Mouse (Mus musculus): Measurements from ENCODE around the gene Wnt10b.
"Not testable (repeated sequence)": the region's sequence is repeated elsewhere in the genome, so short reads cannot be mapped to it uniquely, and the experiment has no call there.

The Wnt10b gene

DNA sequence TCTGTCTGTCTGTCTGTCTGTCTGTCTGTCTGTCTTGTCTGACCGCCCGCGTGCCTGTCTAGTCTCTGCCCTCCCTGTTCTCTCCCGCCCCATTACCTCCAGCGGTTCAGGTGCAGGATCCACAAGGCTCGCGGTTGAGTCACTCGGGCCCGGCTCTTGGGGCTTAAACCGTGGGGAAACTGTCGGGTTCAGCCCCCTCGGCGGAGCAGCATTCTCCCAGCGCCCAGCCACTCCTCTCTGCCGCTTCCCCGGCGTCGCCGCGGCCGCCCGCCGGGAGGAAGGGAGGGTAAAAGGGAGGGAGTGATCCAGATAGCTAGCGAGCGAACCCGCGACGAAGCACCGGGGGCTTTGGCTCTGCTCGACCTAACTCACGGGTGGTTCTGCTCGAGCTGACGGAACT, at the start of gene Wnt10b:
Gene Wnt10b (minus strand): TSS at position 389 of the 400 bp plus-strand sequence.
- no peak for DNase-seq (ENCODE audit: low read depth, low spot score)

DNA sequence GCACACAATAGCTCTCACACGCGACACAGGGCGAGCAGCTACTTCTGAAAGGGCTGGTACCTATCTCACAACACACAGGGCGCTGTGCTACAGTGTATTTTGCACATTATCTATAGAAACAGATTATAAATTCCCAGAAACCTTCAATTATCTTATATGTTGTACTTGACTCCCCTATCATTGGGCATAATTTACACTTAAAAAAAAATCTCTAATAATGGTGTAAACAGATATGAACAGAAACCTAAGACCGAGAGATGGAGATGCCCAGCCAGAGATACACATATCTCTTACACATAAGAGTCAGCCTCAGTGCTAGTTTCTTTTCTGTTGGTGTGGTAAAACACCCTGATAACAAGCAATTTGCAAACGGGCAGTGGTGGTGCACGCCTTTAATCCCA, 49.7 kb upstream of the Wnt10b start:
- no peak for DNase-seq (ENCODE audit: low read depth, low spot score)

DNA sequence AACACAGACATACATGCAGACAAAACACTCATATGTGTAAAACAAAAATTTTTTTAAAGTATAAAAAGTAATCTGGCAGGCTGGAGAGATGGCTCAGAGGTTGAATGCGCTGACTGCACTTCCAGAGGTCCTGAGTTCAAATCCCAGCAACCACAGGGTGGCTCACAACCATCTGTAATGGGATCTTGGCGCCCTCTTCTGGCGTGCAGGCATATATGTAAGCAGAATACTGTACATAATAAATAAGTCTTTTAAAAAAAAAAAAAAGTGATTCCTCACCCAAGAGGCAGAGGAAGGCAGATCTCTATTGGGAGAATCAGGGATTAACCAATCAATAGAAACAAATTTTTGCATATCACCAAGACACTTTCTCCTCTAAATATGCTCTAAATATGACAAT, 45.5 kb upstream of the Wnt10b start:
- peak; percentile 50 for DNase-seq (ENCODE audit: low read depth, low spot score)

DNA sequence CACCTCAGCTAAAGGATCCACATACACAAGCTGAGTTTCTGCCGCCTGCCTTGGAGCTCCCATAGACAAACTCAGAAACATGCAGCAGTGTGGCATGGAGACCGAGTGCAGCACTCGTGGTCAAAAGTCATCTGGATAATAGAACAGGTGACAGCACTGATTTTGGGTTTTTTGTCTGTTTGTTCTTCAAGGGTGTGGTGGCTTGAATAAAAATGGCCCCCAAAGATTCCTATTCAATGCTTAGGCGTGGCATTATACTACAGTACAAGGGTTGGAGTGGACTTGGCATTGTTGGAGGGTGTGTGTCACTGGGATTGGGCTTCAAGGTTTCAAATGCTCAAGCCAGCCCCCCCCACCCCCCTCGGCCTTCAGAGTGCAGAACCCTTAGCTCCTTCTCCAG, 44.2 kb upstream of the Wnt10b start:
- DNase-seq (ENCODE audit: low read depth, low spot score), result peak; percentile 64

DNA sequence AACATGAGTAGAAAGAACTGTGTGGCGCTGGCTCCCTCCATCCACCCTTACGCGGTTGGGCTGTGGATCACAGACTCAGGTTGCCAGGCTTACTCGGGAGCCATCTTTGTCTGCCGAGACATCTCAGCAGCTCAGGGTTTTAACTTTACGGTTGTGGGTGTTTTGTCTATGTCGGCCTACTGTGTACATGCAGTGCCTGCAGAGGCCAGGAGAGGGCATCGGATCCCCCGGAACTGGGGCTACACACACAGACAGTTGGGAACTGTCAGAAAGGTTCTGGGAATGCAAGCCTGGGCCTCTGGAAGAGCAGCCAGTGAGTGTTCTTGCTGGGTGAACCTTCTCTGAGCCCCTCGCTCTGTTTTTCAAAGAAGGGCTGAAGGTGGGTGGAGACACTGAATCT, 43.5 kb upstream of the Wnt10b start:
- peak; percentile 89 for DNase-seq (ENCODE audit: low read depth, low spot score)

DNA sequence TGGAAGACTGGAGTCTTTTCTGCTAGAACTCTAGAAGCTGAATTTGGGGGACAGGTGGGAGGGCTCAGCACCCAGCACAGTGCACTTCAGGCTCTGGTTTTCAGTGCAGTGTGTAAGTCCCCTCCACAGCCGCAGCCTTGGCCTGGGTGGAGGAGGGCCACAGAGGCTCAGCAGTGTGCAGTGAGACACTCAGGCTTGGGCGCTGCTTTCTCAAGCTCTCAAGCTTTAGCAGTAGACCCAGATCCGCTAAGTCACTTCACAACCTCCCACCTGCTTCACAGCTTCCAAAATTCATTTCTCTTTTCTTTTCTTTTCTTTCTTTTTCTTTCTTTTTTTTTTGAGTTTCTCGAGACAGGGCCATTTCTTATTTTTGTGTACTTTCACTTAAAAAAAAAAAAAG, 43.0 kb upstream of the Wnt10b start:
- no peak for DNase-seq (ENCODE audit: low read depth, low spot score)

DNA sequence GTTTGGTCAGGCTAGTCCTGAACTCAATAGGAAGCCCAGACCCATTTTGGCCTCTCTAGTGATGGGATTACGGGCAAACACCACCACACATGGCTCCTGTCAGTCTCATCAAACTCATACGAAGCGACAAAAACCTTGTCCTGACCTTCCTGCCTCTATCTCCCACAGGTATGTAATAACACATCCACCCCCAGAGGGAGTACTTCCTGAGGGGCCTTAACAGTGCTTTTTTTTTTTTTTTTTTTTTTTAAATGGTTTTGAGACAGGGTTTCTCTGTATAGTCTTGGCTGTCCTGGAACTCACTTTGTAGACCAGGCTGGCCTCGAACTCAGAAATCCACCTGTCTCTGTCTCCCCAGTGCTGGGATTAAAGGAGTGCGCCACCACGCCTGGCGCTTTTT, 40.2 kb upstream of the Wnt10b start:
- DNase-seq (ENCODE audit: low read depth, low spot score), result no peak

DNA sequence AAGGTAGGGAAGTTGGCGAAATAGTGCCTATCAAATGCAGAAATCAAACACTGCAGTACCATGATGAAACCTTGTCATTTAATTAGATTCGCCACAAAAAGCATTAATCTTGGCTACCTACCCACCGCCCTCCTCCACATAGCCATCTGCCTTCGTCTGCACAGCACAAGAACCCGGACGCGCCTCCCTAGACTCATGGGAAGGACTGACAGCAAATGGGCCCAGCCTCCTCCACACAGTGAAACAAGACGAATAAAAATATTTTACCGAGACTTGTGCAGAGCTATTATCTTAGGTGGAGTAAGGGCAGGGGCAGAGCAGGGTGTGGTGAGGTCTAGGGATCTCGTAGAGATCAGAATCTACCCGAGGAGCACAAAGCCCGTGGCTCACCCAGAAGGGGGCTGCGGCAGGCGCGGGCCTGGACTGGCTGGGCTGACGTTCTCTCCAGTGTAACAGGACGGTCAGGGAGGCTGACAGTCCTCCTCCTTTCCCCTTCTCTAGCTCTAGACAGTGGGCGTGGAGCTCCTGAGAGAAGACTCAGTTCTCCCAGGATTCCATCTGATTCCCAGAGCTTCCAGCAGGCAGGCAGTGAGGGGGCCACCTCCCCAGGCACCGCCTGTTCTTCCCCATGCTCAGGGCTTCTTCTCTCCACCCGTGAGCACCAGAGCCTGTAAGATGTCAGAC, 34.9 kb upstream of the Wnt10b start:
- DNase-seq (ENCODE audit: low read depth, low spot score), result no peak

DNA sequence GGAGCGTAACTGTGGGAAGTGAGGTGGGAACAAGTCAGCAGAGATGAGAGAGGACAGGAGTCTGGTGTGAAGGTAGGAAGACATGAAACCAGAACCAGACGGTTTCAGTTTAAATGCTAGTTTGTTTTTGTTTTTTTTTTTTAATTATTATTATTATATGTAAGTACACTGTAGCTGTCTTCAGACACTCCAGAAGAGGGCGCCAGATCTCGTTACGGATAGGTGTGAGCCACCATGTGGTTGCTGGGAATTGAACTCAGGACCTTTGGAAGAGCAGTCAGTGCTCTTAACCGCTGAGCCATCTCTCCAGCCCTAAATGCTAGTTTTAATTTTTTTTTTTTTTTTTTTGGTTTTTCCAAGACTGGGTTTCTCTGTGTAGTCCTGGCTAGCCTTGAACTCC, 32.3 kb upstream of the Wnt10b start:
- DNase-seq (ENCODE audit: low read depth, low spot score), result not testable (repeated sequence)

DNA sequence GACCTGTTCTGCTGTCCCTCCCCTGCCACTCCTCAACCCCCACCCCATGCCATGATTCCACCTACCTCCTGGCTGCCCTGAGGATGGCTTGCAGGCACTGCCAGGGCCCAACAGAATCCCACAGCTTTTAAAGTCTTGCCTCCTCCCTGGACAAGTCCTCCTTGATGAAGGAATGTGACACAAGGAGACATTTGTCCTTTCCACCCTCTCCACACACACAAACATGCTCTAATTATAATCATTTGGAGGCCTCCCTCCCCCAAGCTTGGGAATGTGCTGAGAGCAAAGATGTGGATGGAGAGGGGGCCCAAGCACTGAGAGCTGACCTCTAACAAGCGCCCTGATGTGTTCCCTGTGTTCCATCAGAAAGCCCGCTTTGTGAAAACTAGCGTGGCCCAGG, 31.4 kb upstream of the Wnt10b start, which contains the start of gene Ddn:
Gene Ddn (minus strand): TSS at position 101 of the 400 bp plus-strand sequence.
- DNase-seq (ENCODE audit: low read depth, low spot score), result no peak

DNA sequence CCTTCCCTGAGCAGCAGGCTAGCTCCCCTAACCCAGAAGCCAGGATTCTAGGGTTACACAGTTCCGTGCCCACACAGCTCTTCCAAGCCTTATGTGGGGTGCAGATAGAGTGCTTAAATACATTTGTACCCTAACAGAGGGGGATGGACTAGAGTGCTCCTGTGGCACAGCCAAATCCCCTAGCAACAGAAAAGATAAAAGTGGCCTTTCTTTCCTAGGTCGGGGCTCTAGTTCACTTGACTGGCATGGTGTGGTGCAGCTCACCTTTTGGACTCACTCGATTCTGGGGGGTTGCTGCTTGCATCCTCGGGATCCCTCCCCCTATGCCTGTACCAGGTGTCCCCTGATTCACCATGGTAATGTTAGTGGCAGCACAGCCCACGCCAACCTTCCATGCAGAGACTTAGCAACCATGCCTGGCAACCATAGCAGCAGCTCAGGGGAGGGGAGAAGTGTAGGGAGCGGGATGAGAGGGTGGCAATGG, 30.7 kb upstream of the Wnt10b start:
- DNase-seq (ENCODE audit: low read depth, low spot score), result no peak

DNA sequence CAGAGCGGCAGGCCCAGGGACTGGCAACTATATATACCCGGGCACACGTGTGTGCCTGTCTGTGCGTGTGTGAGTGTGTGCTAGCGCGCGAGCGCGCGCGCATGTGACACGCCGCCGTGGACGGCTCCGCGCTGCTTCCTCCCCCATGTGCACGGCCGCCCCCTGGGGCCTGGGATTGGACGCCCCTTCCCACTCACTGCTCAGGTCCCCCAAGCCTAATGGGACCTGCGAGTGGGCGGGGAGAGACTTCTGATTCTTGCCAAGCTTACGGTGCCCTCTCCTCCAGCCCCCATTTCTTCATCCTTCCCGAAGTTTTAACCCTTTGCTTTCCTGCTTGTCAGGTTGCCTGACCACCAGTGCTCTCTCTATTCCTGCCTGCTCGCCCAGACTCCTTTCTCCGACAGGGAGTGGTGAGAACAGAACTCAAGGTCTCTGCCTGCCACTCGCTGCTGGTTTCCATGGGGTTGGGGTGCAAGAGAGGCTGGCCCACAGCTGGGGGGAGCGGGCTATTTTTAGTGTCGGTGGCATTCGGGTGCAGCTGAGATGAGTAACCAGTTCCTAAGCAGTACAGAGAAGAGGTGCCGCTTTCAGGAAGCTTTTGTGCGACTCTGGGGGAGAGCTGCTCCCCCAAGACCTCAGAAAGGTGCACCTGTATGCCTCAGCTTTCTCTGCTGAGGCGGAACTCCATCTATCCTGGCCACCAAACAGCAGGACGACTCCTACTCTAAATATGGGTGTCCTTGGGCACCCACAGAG, 30.1 kb upstream of the Wnt10b start:
- DNase-seq (ENCODE audit: low read depth, low spot score), result peak; percentile 40

DNA sequence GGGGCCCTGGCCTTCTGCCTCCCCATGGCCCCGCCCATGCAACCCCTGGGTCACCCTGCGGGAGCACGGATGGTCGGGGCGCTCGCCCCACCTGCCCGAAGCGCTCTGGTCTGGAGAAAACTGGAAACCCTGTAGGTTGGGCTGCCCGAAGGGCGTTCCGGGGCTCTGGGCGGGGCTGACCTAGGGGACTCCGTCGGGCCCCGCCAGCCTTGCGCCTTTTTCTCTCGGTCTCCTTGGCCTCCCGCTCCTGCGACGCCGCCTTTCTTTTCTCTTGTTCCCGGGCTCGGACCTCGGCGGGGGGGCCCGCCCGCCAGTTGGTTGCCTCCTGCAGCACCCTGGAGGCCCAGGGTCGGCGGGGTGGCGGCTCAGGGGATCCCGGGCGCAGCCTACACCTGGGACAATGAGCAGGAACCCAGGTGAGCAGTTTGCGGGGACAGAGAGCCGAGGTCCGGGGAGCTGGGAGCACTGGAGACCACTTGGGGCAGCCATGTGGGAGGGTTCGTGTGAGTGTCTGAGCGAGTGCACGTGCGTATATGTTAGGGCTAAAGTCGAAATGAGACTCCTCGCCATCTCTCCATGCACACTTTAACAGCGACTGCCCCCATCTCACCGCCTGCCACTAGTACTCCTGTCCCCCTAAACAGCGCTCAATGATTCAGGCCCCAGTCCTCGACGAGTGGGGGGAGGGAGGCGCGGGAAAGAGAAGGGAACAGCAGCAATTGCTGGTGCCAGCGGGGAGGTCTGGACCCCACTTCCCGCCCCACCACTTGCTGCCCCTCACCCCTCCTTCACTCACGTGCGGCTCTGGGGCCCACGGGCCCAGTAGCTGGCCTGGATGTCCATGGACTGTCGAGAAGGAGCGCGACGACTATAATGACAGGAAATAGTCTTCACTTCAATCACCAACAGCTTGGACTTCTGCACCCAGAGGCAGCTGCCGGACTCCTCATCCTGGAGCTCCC, 29.1 kb upstream of the Wnt10b start:
- peak; percentile 66 for DNase-seq (ENCODE audit: low read depth, low spot score)

DNA sequence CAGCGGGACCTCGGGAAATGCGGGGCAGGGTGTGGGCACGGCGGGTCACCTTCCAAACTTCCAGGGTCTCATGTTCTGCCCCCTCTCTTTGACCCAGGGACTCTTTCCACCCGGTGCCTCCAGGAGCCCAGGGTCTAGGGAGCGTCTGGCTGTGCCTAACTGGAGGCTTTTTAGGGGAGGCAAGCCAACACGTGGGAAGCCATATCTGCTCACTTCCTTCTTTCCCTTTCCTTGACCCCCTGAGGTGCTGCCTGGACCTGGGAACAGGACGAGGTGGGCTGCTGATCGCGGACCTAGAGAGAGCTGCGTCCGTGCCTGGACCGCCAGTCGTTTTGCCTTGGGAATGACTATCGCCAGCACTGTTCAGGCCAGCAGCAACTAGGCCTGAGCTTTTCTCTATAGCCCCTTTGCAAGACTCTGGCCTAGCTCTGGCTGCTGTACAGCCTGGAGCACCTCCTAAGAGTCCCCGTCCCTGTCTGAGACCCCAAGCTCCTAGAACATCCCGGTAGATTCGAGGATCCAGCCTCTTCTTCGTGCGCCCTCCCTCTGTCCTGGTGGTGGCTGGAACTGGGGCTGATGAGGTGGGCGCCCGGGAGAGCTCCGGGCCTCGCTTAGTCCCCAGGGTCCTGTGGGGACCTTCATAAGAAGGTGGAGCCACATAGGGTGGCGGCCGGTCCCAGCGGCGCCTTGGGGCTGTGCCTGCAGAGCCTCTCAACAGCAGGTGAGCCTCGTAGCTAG, 28.3 kb upstream of the Wnt10b start:
- DNase-seq (ENCODE audit: low read depth, low spot score), result peak; percentile 47

DNA sequence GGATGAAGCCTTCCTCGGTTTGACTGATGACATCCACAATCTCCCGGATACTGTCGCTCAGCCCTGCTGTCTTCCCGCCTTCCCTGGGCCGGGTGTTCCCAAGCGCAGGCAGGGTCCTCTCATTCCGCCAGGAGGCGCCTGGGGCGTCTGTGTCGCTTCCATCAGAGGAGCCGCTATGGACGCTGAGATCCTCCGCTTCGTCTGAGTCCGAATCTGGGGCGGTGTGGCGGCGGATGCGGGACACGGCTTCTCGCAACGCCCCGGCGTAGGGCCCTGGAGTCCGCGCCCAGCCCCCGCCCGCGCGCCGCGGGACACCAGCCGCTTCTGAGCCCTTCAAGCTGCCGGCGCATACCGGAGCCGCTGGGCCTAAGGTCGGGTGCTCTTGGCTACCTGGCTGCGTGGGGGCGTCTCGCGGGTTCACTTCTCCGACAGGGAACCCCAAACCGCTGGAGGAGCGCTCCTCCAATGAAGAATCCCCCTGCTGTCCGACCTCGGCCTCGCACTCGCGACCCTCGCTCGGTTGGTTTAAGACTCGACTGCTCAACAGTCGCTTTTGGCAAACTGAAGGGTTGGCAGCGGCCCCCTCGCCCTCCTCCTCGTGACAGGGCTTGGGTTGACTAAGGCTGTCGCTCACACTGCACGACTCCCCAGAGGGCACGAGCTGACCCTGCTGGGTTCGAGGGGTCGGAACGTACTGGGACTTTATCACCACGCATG, 27.5 kb upstream of the Wnt10b start:
- DNase-seq (ENCODE audit: low read depth, low spot score), result peak; percentile 82

DNA sequence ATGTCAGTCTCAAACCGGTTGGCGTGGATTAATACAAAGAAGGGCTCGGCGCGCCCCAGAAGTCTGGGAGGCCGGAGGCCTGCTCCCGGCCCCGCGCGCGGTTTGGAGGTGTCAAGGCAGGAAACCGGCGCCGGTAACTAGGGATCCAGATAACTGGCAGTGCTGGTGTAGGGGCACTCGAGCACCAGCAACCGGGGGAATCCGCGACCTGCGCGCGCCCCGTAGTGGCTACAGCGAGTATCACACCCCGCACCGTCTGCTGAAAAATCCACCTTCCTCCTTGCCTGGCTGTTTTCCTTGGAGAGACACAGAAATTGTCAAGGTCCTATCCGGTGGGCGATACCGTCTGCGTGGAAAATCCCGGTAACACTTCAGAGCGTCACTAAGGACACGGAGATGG, 26.1 kb upstream of the Wnt10b start:
- peak; percentile 75 for DNase-seq (ENCODE audit: low read depth, low spot score)

DNA sequence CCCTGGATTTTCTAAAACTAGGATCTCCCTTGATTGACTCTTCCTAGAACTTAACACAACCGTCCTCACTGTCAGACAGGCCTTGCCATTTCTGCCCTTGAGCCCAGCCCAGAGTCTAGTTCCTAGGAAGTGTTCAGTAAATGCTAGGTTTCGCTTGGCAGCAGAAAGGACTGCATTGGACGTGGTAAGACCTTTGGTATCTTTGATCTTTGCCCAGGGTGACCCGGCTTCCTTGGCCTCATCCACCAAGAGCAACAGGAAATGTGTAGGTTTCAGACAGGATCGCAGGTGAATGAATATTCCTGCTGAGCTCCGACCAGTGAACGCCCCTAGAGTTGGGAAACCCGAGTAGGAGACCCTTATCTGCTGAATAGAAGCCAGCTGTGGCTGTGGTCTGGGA, 25.0 kb upstream of the Wnt10b start:
- DNase-seq (ENCODE audit: low read depth, low spot score), result no peak

DNA sequence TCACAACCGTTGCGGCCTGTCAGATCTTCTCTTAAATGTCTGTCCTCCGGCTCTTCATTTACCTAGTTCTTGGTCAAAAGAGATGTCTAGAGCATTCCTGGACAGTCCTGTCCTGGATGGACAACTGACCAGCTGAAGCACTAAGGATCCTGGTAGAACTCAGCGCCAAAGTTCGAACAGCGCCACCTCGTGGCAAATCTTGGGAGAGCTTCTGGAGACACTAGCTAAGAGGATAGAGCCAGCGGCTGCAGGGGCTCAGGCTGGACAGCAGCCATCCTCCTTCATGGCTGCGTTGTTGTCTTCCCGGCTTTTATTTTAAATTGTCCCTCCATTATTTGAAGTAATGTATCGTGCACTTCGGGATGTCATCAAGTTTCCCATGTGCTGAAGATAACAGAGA, 21.4 kb upstream of the Wnt10b start:
- DNase-seq (ENCODE audit: low read depth, low spot score), result peak; percentile 81

DNA sequence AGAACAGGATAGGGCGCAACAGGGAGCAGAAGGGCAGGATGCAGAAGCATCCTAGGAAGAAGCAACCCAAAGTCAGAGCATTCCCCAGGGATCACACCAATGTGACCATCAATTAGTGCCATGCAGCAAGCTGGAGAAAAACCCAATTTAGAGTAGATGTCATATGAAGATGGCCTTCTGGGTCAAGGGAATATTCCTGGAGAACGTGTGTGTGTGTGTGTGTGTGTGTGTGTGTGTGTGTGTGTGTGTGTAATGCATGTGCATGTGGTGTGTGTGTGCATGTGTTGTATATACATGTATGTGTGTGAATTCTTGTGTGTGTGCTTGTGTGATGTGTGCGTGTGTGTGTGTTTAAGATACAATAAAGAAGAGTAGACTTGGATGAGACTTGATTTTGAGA, 21.0 kb upstream of the Wnt10b start:
- DNase-seq (ENCODE audit: low read depth, low spot score), result no peak

DNA sequence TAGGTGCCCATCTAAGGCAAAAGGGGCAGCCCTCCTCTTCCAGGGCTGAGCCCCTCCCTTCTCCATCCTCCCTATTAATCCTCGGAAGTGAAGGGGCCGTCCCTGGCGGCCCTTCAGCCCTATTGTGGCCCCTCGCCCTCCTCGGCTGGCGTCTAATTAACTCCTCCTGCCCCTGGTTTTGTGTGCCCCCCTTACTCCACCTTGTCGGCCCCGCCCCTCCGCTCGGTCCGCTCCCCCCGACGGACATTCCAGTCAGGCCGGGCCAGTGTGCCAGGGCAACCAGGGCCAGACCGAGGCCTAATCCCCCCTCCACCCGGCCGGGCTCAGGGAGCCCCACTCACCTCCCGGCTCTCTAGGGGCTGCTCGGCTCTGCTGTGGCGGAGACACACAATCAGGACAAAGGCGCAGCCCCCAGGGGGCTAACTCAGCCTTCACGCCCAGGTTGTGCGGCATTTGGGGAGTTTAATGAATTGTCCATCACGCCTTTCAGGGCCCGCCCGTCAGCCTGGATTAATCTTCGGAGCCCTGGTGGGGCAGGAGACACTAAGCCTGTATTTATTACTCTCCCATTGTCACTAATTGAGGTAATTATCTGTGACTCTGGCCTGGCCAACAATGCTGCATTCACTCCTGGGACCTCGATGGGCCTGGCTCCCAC, 20.0 kb upstream of the Wnt10b start:
- peak; percentile 28 for DNase-seq (ENCODE audit: low read depth, low spot score)

Measured in R1 (cell line).